Mouse (Mus musculus) 3134 (cell line): ENCODE measurements around the gene Gm5148.

Experiments
- DNase-seq: peaks from one replicate; pipeline ENCODE4 v3.0.0-alpha.2; 2011; ENCODE audit warnings: low spot score; ENCODE audit not compliant: insufficient read length; ENCODE audit errors: extremely low read depth

Gene Gm5148

GRCm38 (mm10) chr3:37738171-37738950, 14.1 kb upstream of the Gm5148 start:
- no peak for DNase-seq

GRCm38 (mm10) chr3:37737407-37737806, 13.1 kb upstream of the Gm5148 start:
- DNase-seq, result peak; percentile 54

- no peak for DNase-seq
These were observed 10.9 kb upstream of the Gm5148 start for GRCm38 (mm10) chr3:37735166-37735565.

GRCm38 (mm10) chr3:37729142-37729541, 4.9 kb upstream of the Gm5148 start:
- DNase-seq, result peak; percentile 25

- no peak for DNase-seq
These were observed 4.1 kb upstream of the Gm5148 start for GRCm38 (mm10) chr3:37728112-37729100.

- no peak for DNase-seq
These were observed 3.1 kb upstream of the Gm5148 start for GRCm38 (mm10) chr3:37727392-37727791.

GRCm38 (mm10) chr3:37726501-37727140, 2.3 kb upstream of the Gm5148 start:
- DNase-seq, result no peak

- DNase-seq, result no peak
These were observed 851 bp upstream of the Gm5148 start for GRCm38 (mm10) chr3:37724946-37725735.

GRCm38 (mm10) chr3:37723662-37724170, 574 bp downstream of the Gm5148 start:
- no peak for DNase-seq

- DNase-seq, result no peak
These were observed 1.2 kb downstream of the Gm5148 start for GRCm38 (mm10) chr3:37723061-37723521.

GRCm38 (mm10) chr3:37722487-37723060, 1.7 kb downstream of the Gm5148 start:
- no peak for DNase-seq

- DNase-seq, result no peak
These were observed 7.3 kb downstream of the Gm5148 start for GRCm38 (mm10) chr3:37716992-37717391.

GRCm38 (mm10) chr3:37715734-37716133, 8.6 kb downstream of the Gm5148 start:
- no peak for DNase-seq

GRCm38 (mm10) chr3:37712501-37712900, 11.8 kb downstream of the Gm5148 start:
- peak; percentile 56 for DNase-seq

- no peak for DNase-seq
These were observed 12.7 kb downstream of the Gm5148 start for GRCm38 (mm10) chr3:37711639-37712038.

- no peak for DNase-seq
These were observed 16.5 kb downstream of the Gm5148 start for GRCm38 (mm10) chr3:37707801-37708200.

- no peak for DNase-seq
These were observed 17.9 kb downstream of the Gm5148 start for GRCm38 (mm10) chr3:37706439-37706838.

- no peak for DNase-seq
These were observed 18.9 kb downstream of the Gm5148 start for GRCm38 (mm10) chr3:37705436-37705835.

GRCm38 (mm10) chr3:37704701-37705279, 19.5 kb downstream of the Gm5148 start:
- DNase-seq, result peak; percentile 34
